Mouse (Mus musculus): Measurements from ENCODE around the gene Hlcs. TPM values are rescaled to one million over a fixed set of nuclear protein-coding genes. Genes with fewer than 3 reads are reported as not detected.

Hlcs gene
- polyA plus RNA-seq, 1 experiment from 2014 or later: 8.0 TPM

- peaks cover 18% of the 10 kb centered on the region for H3K27me3 ChIP-seq (replicated peaks; ENCODE audit: control insufficient read depth, insufficient read depth, low read length)
- no peak overlapping the region for H3K9ac ChIP-seq (replicated peaks; ENCODE audit: low read depth, low read length)
- peak; percentile 74 for ATAC-seq
- H3K9me3 ChIP-seq (ENCODE audit: control insufficient read depth, low read length): no peaks in the 10 kb centered on the region
- H3K36me3 ChIP-seq (ENCODE audit: control insufficient read depth, insufficient read depth): no peaks in the 10 kb centered on the region
- WGBS: 4% methylated on average over 25 of the region's 25 CpGs
- peaks cover 37% of the 10 kb centered on the region for H3K4me1 ChIP-seq (replicated peaks; ENCODE audit: control insufficient read depth, insufficient read depth, low read length)
- H3K4me3 ChIP-seq (replicated peaks; ENCODE audit: low read length): no peak overlapping the region
- H3K27ac ChIP-seq (ENCODE audit: low read length): no peak overlapping the region
- peak overlapping the region; percentile 21 for H3K4me2 ChIP-seq (ENCODE audit: low read length)
These were observed 133.8 kb downstream of the Hlcs start for GRCm38 (mm10) chr16:94179341-94180121.

- no peaks in the 10 kb centered on the region for H3K9me3 ChIP-seq (ENCODE audit: control insufficient read depth, low read length)
- no peak overlapping the region for H3K27ac ChIP-seq (ENCODE audit: low read length)
- H3K4me1 ChIP-seq (replicated peaks; ENCODE audit: control insufficient read depth, insufficient read depth, low read length): peaks cover 37% of the 10 kb centered on the region
- no peak for ATAC-seq
- H3K9ac ChIP-seq (replicated peaks; ENCODE audit: low read depth, low read length): no peak overlapping the region
- H3K4me3 ChIP-seq (replicated peaks; ENCODE audit: low read length): no peak overlapping the region
- H3K27me3 ChIP-seq (replicated peaks; ENCODE audit: control insufficient read depth, insufficient read depth, low read length): peaks cover 16% of the 10 kb centered on the region
- WGBS: 9% methylated on average over 16 of the region's 16 CpGs
- H3K36me3 ChIP-seq (ENCODE audit: control insufficient read depth, insufficient read depth): no peaks in the 10 kb centered on the region
- peak overlapping the region; percentile 21 for H3K4me2 ChIP-seq (ENCODE audit: low read length)
These were observed 134.7 kb downstream of the Hlcs start for GRCm38 (mm10) chr16:94178441-94179220.

GRCm38 (mm10) chr16:94176997-94177857 lies 136.1 kb downstream of the Hlcs start:
- 70% methylated on average over 21 of the region's 21 CpGs for WGBS
- Histone ChIP-seq H3K9me3 (ENCODE audit: control insufficient read depth, low read length) (no peaks in the 10 kb centered on the region), H3K4me1 (replicated peaks; ENCODE audit: control insufficient read depth, insufficient read depth, low read length) (peaks cover 37% of the 10 kb centered on the region), H3K4me2 (ENCODE audit: low read length) (no peak overlapping the region; the same call in 1 of the 2 replicates), H3K27me3 (replicated peaks; ENCODE audit: control insufficient read depth, insufficient read depth, low read length) (peaks cover 16% of the 10 kb centered on the region), H3K9ac (replicated peaks; ENCODE audit: low read depth, low read length) (no peak overlapping the region), H3K36me3 (ENCODE audit: control insufficient read depth, insufficient read depth) (no peaks in the 10 kb centered on the region), H3K4me3 (replicated peaks; ENCODE audit: low read length) (no peak overlapping the region), H3K27ac (ENCODE audit: low read length) (no peak overlapping the region)
- ATAC-seq: peak; percentile 51; the same call in 1 of the 2 replicates

GRCm38 (mm10) chr16:94175366-94175986 lies 137.9 kb downstream of the Hlcs start:
- 89% methylated on average over 7 of the region's 7 CpGs for WGBS
- Histone ChIP-seq H3K27me3 (replicated peaks; ENCODE audit: control insufficient read depth, insufficient read depth, low read length) (peaks cover 3% of the 10 kb centered on the region; the same call in 1 of the 2 replicates), H3K4me1 (replicated peaks; ENCODE audit: control insufficient read depth, insufficient read depth, low read length) (peaks cover 35% of the 10 kb centered on the region), H3K9me3 (ENCODE audit: control insufficient read depth, low read length) (no peaks in the 10 kb centered on the region), H3K4me2 (ENCODE audit: low read length) (no peak overlapping the region), H3K4me3 (replicated peaks; ENCODE audit: low read length) (no peak overlapping the region), H3K27ac (ENCODE audit: low read length) (no peak overlapping the region), H3K36me3 (ENCODE audit: control insufficient read depth, insufficient read depth) (no peaks in the 10 kb centered on the region), H3K9ac (replicated peaks; ENCODE audit: low read depth, low read length) (no peak overlapping the region)
- no peak for ATAC-seq

- no peak overlapping the region for H3K4me2 ChIP-seq (ENCODE audit: low read length)
- 88% methylated on average over 1 of the region's 1 CpGs for WGBS
- H3K9ac ChIP-seq (replicated peaks; ENCODE audit: low read depth, low read length): no peak overlapping the region
- H3K36me3 ChIP-seq (ENCODE audit: control insufficient read depth, insufficient read depth): no peaks in the 10 kb centered on the region
- H3K9me3 ChIP-seq (ENCODE audit: control insufficient read depth, low read length): no peaks in the 10 kb centered on the region
- H3K27me3 ChIP-seq (replicated peaks; ENCODE audit: control insufficient read depth, insufficient read depth, low read length): no peaks in the 10 kb centered on the region
- no peak for ATAC-seq
- H3K4me3 ChIP-seq (replicated peaks; ENCODE audit: low read length): no peak overlapping the region
- H3K27ac ChIP-seq (ENCODE audit: low read length): no peak overlapping the region
- peaks cover 15% of the 10 kb centered on the region for H3K4me1 ChIP-seq (replicated peaks; ENCODE audit: control insufficient read depth, insufficient read depth, low read length)
These were observed 140.0 kb downstream of the Hlcs start for GRCm38 (mm10) chr16:94173361-94173760.

- no peak overlapping the region for H3K4me3 ChIP-seq (replicated peaks; ENCODE audit: low read length)
- no peaks in the 10 kb centered on the region for H3K36me3 ChIP-seq (ENCODE audit: control insufficient read depth, insufficient read depth)
- no peak overlapping the region for H3K4me2 ChIP-seq (ENCODE audit: low read length)
- no peak overlapping the region for H3K9ac ChIP-seq (replicated peaks; ENCODE audit: low read depth, low read length)
- peaks cover 2% of the 10 kb centered on the region for H3K4me1 ChIP-seq (replicated peaks; ENCODE audit: control insufficient read depth, insufficient read depth, low read length)
- H3K27me3 ChIP-seq (replicated peaks; ENCODE audit: control insufficient read depth, insufficient read depth, low read length): no peaks in the 10 kb centered on the region
- H3K9me3 ChIP-seq (ENCODE audit: control insufficient read depth, low read length): no peaks in the 10 kb centered on the region
- WGBS: 17% methylated on average over 4 of the region's 4 CpGs
- no peak for ATAC-seq
- H3K27ac ChIP-seq (ENCODE audit: low read length): no peak overlapping the region
These were observed 143.2 kb downstream of the Hlcs start for GRCm38 (mm10) chr16:94170218-94170617.

GRCm38 (mm10) chr16:94168655-94169545 lies 144.5 kb downstream of the Hlcs start:
- peaks cover 13% of the 10 kb centered on the region for H3K4me1 ChIP-seq (replicated peaks; ENCODE audit: control insufficient read depth, insufficient read depth, low read length)
- H3K36me3 ChIP-seq (ENCODE audit: control insufficient read depth, insufficient read depth): no peaks in the 10 kb centered on the region
- no peak for ATAC-seq
- no peaks in the 10 kb centered on the region for H3K27me3 ChIP-seq (replicated peaks; ENCODE audit: control insufficient read depth, insufficient read depth, low read length)
- 92% methylated on average over 16 of the region's 16 CpGs for WGBS
- no peak overlapping the region for H3K4me2 ChIP-seq (ENCODE audit: low read length)
- no peak overlapping the region for H3K9ac ChIP-seq (replicated peaks; ENCODE audit: low read depth, low read length)
- no peaks in the 10 kb centered on the region for H3K9me3 ChIP-seq (ENCODE audit: control insufficient read depth, low read length)
- no peak overlapping the region for H3K4me3 ChIP-seq (replicated peaks; ENCODE audit: low read length)
- H3K27ac ChIP-seq (ENCODE audit: low read length): no peak overlapping the region

GRCm38 (mm10) chr16:94164978-94165377 lies 148.4 kb downstream of the Hlcs start:
- Histone ChIP-seq H3K4me1 (replicated peaks; ENCODE audit: control insufficient read depth, insufficient read depth, low read length) (peaks cover 14% of the 10 kb centered on the region), H3K36me3 (ENCODE audit: control insufficient read depth, insufficient read depth) (no peaks in the 10 kb centered on the region), H3K4me2 (ENCODE audit: low read length) (no peak overlapping the region), H3K4me3 (replicated peaks; ENCODE audit: low read length) (no peak overlapping the region), H3K27ac (ENCODE audit: low read length) (no peak overlapping the region), H3K9ac (replicated peaks; ENCODE audit: low read depth, low read length) (no peak overlapping the region), H3K27me3 (replicated peaks; ENCODE audit: control insufficient read depth, insufficient read depth, low read length) (no peaks in the 10 kb centered on the region), H3K9me3 (ENCODE audit: control insufficient read depth, low read length) (no peaks in the 10 kb centered on the region)
- WGBS: 39% methylated on average over 5 of the region's 5 CpGs
- peak; percentile 79 for ATAC-seq
